Mouse (Mus musculus) spleen, adult 2 months (tissue): ENCODE results near the gene Mybpc2.

Source experiments
- CTCF ChIP-seq: fragments of 200-500 bp; IDR thresholded peaks from 2 replicates; pipeline ENCODE4 v1.5.1; 2011; ENCODE audit warnings: mild to moderate bottlenecking, inconsistent platforms; ENCODE audit not compliant: insufficient read depth, insufficient read length, insufficient replicate concordance; ENCODE audit errors: extremely low read depth
- POLR2A ChIP-seq: fragments of 200-500 bp; IDR thresholded peaks from 2 replicates; pipeline ENCODE4 v1.6.1; 2011; ENCODE audit warnings: low read depth, low read length, inconsistent platforms

- TF ChIP-seq CTCF: no peak
- no peak; the same call in 1 of the 2 replicates for TF ChIP-seq POLR2A
These were observed 47.4 kb upstream of the Mybpc2 start for GRCm38 (mm10) chr7:44571811-44572210.
